Mouse (Mus musculus) heart, postnatal 0 days (tissue): ENCODE measurements at regions not wholly inside any gene's neighbourhood (a gene's known extent, or its start where the extent isn't known, plus 50 kb on each side); places are given as distances from the start of the nearest gene placed in this dataset.

Source experiments
- CTCF ChIP-seq: IDR thresholded peaks from 2 replicates; pipeline ENCODE4 v1.5.1; 2016; ENCODE audit warnings: antibody characterized with exemption, control low read depth, low read depth
- EP300 ChIP-seq: IDR thresholded peaks from 2 replicates; pipeline ENCODE4 v1.6.1; 2016; ENCODE audit warnings: antibody characterized with exemption, low read depth

- TF ChIP-seq CTCF (peak; percentile 54), EP300 (no peak)
These were observed 418.8 kb upstream of the Tpm3-rs7 start for GRCm38 (mm10) chr14:112895561-112895960.
